Mouse (Mus musculus): ENCODE results near the gene Il1rapl2.

- TF ChIP-seq POLR2A (IDR thresholded peaks at IDR 0.05; ENCODE audit: borderline replicate concordance, insufficient read depth, low read length) (no peak), CTCF (IDR thresholded peaks at IDR 0.05; ENCODE audit: borderline replicate concordance, insufficient read depth, low read depth, low read length) (no peak)
These were observed 377.3 kb downstream of the Il1rapl2 start for GRCm38 (mm10) chrX:137947741-137948140.
